Comparison of ENCODE assay signal across 24 mouse cellular contexts in the genomic region with DNA sequence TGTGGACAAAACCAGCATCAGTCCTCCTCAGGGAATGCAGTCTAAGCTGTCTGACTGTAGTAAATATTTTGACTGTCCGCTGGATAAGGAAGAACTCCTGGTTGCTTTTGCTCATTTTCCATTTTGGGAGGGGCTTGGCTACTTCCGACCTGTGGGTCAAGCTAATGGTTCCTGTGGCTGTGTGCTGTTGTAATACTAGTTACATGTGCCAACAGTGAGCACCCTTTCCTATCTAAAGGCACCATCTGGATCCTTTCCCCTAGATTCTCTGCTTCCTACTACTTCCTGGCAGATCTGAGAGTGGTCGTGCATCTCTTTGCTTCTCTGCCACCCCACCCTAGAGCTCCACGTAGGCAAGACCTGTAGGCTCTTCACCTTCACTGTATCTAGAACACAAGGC. TPM values are rescaled to one million over a fixed set of nuclear protein-coding genes. Genes with fewer than 3 reads are reported as not detected.
DNase-seq lines count a peak whose midpoint lies in the region; ATAC-seq lines count a peak whose summit lies in the region.
"Had no signal": no experiment of that assay in that cellular context is flagged by ENCODE, and none has a peak within 500 bp of the region (broad histone marks: within the 10 kb centered on the region; RNA-seq: fewer than 3 reads in every experiment).

No protein-coding gene starts in this region.

- ATAC-seq in hematopoietic stem cell, adult 5-6 weeks (replicated peaks in 1 of 2; ENCODE audit: insufficient read depth in 1 of 2, low FRiP score in 2 of 2, low TSS enrichment in 1 of 2, low read depth in 1 of 2, poor library complexity in 2 of 2, severe bottlenecking in 2 of 2): peak; percentile 5 to 34; a peak in 1 of 4 replicates
- ATAC-seq: activated CD4-positive, CD25-positive, alpha-beta regulatory T cell, adult 4 months; forebrain, embryonic 15.5 days; hindbrain, embryonic 16.5 days; intestine, embryonic 15.5 days had no signal

- DNase-seq in 3T3-L1 (ENCODE audit: low read depth, low spot score) (peak; percentile 24), adipocyte (ENCODE audit: low spot score) (peak; percentile 20)
- no peak for DNase-seq in urinary bladder, postnatal 25 days (ENCODE audit: low spot score)
- DNase-seq in adrenal gland, adult (ENCODE audit: inconsistent age in 2 of 2, low spot score in 1 of 2): no peak
- no peak for DNase-seq in heart, adult 11 months
- DNase-seq: adrenal gland, adult 2 months; adrenal gland, postnatal 14 days; cerebellum, adult 11 months; cerebellum, adult 2 months; cerebellum, adult 9-11 months; cerebellum, postnatal 25 days; embryo, embryonic 11 days; gastrocnemius, postnatal 10 days; gastrocnemius, postnatal 36 days; heart, adult 18-20 months; heart, postnatal 10 days; heart, postnatal 4 days; kidney, adult 11 months had no signal

RNA-seq across cellular contexts. Expression of gene Adck1, which starts 7.3 kb away (rescaled TPM):
- 15.1 and 22.7 TPM in 2 replicates for total RNA-seq in hematopoietic stem cell, adult 5-6 weeks (2017)

RNA-seq across cellular contexts. Expression of gene Gm5039, which starts 43.8 kb away (rescaled TPM):
- not detected in 2 replicates for total RNA-seq in hematopoietic stem cell, adult 5-6 weeks (2017)
- total RNA-seq: adrenal gland, adult 2 months; adrenal gland, postnatal 14 days; adrenal gland, postnatal 4 days; gastrocnemius, postnatal 10 days; gastrocnemius, postnatal 36 days; heart, adult 18-20 months; heart, postnatal 10 days; heart, postnatal 4 days had no signal

Comparison
In these comparisons a context has a peak if more than half of its experiments do, and no peak if none do; other contexts are left out.
1. DNase-seq: peak in 3T3-L1 (single experiment) and adipocyte (single experiment); none in urinary bladder, postnatal 25 days (single experiment), adrenal gland, adult (0 of 2) and heart, adult 11 months (single experiment).